Mouse (Mus musculus) T-cell, adult 66 days (primary cell): ENCODE data around the gene Vmn1r32. TPM values are rescaled to one million over a fixed set of nuclear protein-coding genes. Genes with fewer than 3 reads are reported as not detected.

Source experiments
- total RNA-seq, 2 experiments: library from RNA; stranded (reverse); gene quantifications; 3 replicates in 1 of 2; 4 replicates in 1 of 2; pipeline ENCODE4 v1.2.4; 2023

Vmn1r32 gene
- total RNA-seq = not detected

DNA sequence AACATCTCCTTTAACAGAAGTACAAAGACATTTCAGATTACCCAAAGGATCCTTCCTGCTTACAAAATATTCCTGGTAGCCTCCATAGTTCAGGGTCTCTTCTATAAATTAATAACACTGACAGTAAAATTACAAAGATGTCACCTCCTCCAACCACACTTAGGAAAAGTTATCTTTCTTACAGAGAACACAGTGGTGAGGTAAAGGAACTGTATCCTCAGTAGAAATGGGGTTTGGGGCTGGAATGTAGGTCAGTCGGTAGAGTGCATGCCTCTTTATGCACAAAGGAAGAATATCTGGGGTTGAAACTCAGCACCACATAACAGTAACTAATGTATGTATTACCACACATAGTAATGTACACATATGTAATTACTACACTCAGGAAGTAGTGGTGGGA lies at the start of gene Vmn1r32:
Gene Vmn1r32 (minus strand): TSS at position 101 of the 400 bp plus-strand sequence.

DNA sequence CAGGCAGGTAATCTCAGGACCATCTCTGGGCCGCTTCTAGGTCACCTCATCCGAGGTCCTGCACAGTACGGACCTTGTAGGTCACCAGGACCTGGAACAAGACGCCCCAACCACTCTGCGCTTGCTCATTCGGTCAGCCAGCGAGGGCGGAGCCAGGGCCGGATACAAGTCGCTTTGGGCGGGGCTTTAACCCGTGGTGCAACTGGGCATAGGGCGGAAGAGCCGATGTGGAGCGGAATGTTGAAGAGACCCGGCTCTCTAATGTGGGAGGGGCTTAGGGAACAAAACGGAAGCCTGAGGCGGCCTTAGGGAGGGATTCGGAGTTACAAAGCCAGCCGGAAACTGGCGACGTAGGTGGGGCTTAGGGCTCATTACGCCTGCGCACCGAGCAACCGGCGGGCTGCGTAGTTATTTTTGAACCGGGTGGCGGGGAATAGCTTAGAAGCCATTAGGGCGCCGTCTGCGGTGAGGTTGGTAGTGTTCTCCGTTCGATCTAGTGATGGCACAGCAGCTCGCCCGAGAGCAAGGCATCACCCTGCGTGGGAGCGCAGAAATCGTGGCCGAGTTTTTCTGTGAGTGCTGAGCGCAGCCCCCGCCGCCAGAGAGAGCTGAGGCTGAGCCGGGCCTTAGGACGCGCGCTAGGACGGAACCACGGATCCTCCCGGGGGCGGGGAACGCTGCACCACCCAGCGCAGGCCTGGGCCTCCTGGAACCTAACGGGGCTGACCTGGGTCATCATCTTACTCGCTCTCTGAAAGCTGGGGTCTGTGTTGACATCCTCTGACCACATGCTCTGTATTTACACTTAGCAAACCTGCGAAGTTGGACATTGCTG lies 24.7 kb downstream of the Vmn1r32 start, which contains the start of gene Mad2l1:
Gene Mad2l1 (plus strand): TSS at position 363 of the 835 bp plus-strand sequence.

Other genes with a start within 250 kb of the Vmn1r32 start
- gene Mad2l1, start 24.7 kb downstream of the Vmn1r32 start, total RNA-seq = 10 to 100 TPM; 14.4 to 17.5 TPM
- not detected for gene Vmn1r33, start 58.2 kb upstream of the Vmn1r32 start, total RNA-seq
- gene Vmn1r34, start 83.8 kb upstream of the Vmn1r32 start, total RNA-seq = not detected
- gene Vmn1r35, start 125.8 kb upstream of the Vmn1r32 start, total RNA-seq = not detected
- gene Vmn1r36, start 159.1 kb upstream of the Vmn1r32 start, total RNA-seq = not detected
- gene Vmn1r37, start 169.3 kb upstream of the Vmn1r32 start, total RNA-seq = not detected
- gene Vmn1r38, start 222.5 kb upstream of the Vmn1r32 start, total RNA-seq = not detected